Mouse (Mus musculus): ENCODE measurements around the gene Map3k5.

Map3k5 gene

GRCm38 (mm10) chr10:20119504-20120425 lies 185.5 kb downstream of the Map3k5 start:
- DNase-seq = peak; percentile 27 to 40

GRCm38 (mm10) chr10:20121981-20122380 lies 187.7 kb downstream of the Map3k5 start:
- no peak for DNase-seq

GRCm38 (mm10) chr10:20123401-20123800 lies 189.1 kb downstream of the Map3k5 start:
- peak; percentile 48 to 56 for DNase-seq

GRCm38 (mm10) chr10:20124576-20124975 lies 190.3 kb downstream of the Map3k5 start:
- peak; percentile 43 to 45 for DNase-seq

GRCm38 (mm10) chr10:20125226-20125625 lies 191.0 kb downstream of the Map3k5 start:
- DNase-seq = peak; percentile 58 to 76

- no peak for DNase-seq
Observed at GRCm38 (mm10) chr10:20132933-20133652, 198.8 kb downstream of the Map3k5 start.

- peak in 1 of 2 experiments; percentile 61 for DNase-seq
Observed at GRCm38 (mm10) chr10:20135350-20136058, 201.2 kb downstream of the Map3k5 start.

- DNase-seq = no peak
Observed at GRCm38 (mm10) chr10:20136505-20136904, 202.2 kb downstream of the Map3k5 start.

- DNase-seq = no peak
Observed at GRCm38 (mm10) chr10:20141376-20141775, 207.1 kb downstream of the Map3k5 start.

- DNase-seq = no peak
Observed at GRCm38 (mm10) chr10:20148130-20148772, 214.0 kb downstream of the Map3k5 start, which contains the start of gene Map7. Gene Map7 (plus strand): TSS chr10:20148471.

- DNase-seq = peak; percentile 79 to 88
Observed at GRCm38 (mm10) chr10:20148773-20149120, 214.5 kb downstream of the Map3k5 start.

- peak; percentile 32 to 65 for DNase-seq
Observed at GRCm38 (mm10) chr10:20149121-20149834, 215.0 kb downstream of the Map3k5 start.

GRCm38 (mm10) chr10:20149835-20150355 lies 215.6 kb downstream of the Map3k5 start:
- peak in 1 of 2 experiments; percentile 27 for DNase-seq

GRCm38 (mm10) chr10:20152131-20152530 lies 217.9 kb downstream of the Map3k5 start:
- no peak for DNase-seq

GRCm38 (mm10) chr10:20153507-20153906 lies 219.2 kb downstream of the Map3k5 start:
- DNase-seq = no peak

- no peak for DNase-seq
Observed at GRCm38 (mm10) chr10:20155401-20155800, 221.1 kb downstream of the Map3k5 start.

- no peak for DNase-seq
Observed at GRCm38 (mm10) chr10:20157021-20157726, 222.9 kb downstream of the Map3k5 start.

- DNase-seq = no peak
Observed at GRCm38 (mm10) chr10:20158756-20159155, 224.5 kb downstream of the Map3k5 start.

- DNase-seq = no peak
Observed at GRCm38 (mm10) chr10:20159308-20159707, 225.0 kb downstream of the Map3k5 start.

GRCm38 (mm10) chr10:20160914-20161313 lies 226.6 kb downstream of the Map3k5 start:
- DNase-seq = peak; percentile 66 to 73

- no peak for DNase-seq
Observed at GRCm38 (mm10) chr10:20164810-20165209, 230.5 kb downstream of the Map3k5 start.
